ENCODE assay signal across 28 mouse cellular contexts in genomic region chr10:59410264-59410663, GRCm38 (mm10). TPM values are rescaled to one million over a fixed set of nuclear protein-coding genes. Genes with fewer than 3 reads are reported as not detected.
DNase-seq lines count a peak whose midpoint lies in the region; ATAC-seq lines count a peak whose summit lies in the region.
"Had no signal": no experiment of that assay in that cellular context is flagged by ENCODE, and none has a peak within 500 bp of the region (broad histone marks: within the 10 kb centered on the region; RNA-seq: fewer than 3 reads in every experiment).

No protein-coding gene starts in this region.

- H3K27me3 ChIP-seq in megakaryocyte, embryonic 14.5 days (replicated peaks): peaks cover 9% of the 10 kb centered on the region
- H3K27me3 ChIP-seq: embryonic facial prominence, embryonic 12.5 days; forebrain, embryonic 13.5 days; forebrain, embryonic 15.5 days had no signal

- no peak for ATAC-seq in megakaryocyte, adult 5-6 weeks (ENCODE audit: poor library complexity, severe bottlenecking)
- ATAC-seq: forebrain, embryonic 13.5 days; forebrain, embryonic 15.5 days; forebrain, postnatal 0 days had no signal

- peaks cover 2% of the 10 kb centered on the region for H3K36me3 ChIP-seq in megakaryocyte, embryonic 14.5 days (replicated peaks; ENCODE audit: low read length)
- H3K36me3 ChIP-seq: embryonic facial prominence, embryonic 12.5 days; forebrain, embryonic 15.5 days had no signal

- DNase-seq in ES-CJ7 (ENCODE audit: low read depth, low spot score): peak; percentile 33
- DNase-seq in ZHBTc4 (ENCODE audit: low read depth, low spot score): peak; percentile 44
- DNase-seq in right cerebral cortex, postnatal 25 days: no peak
- DNase-seq in kidney, postnatal 4 days: no peak
- no peak for DNase-seq in natural killer cell, adult 2 months (ENCODE audit: low spot score in 2 of 2)
- DNase-seq: adrenal gland, adult 2 months; adrenal gland, postnatal 10 days; adrenal gland, postnatal 25 days; cerebellum, adult 11 months; cerebellum, adult 18-20 months; cerebellum, adult 8-10 months; cerebellum, adult 9-11 months; cerebellum, postnatal 14 days; cerebellum, postnatal 36 days; embryo, embryonic 11 days; forebrain, postnatal 0 days had no signal

- peak overlapping the region; percentile 28 for H3K4me3 ChIP-seq in megakaryocyte, embryonic 14.5 days (replicated peaks)
- H3K4me3 ChIP-seq: embryonic facial prominence, embryonic 12.5 days; forebrain, embryonic 13.5 days; forebrain, embryonic 15.5 days had no signal

- 0 out of 2 replicates have a peak, but pooled peaks cover 4% of the 10 kb centered on the region for H3K9me3 ChIP-seq in megakaryocyte, embryonic 14.5 days
- H3K9me3 ChIP-seq: embryonic facial prominence, embryonic 12.5 days; forebrain, embryonic 13.5 days; forebrain, embryonic 15.5 days had no signal

- peaks cover 43% of the 10 kb centered on the region for H3K4me1 ChIP-seq in megakaryocyte, embryonic 14.5 days
- H3K4me1 ChIP-seq: forebrain, embryonic 13.5 days; forebrain, embryonic 15.5 days had no signal

RNA-seq across cellular contexts. Expression of gene Pla2g12b, which starts 6.8 kb away (rescaled TPM):
- polyA plus RNA-seq in megakaryocyte, embryonic 14.5 days (2012; ENCODE audit: insufficient read depth, low replicate concordance): not detected in 2 replicates
- not detected in 2 replicates for total RNA-seq in megakaryocyte, adult 5-6 weeks (2015)
- not detected in 2 replicates for total RNA-seq in megakaryocyte, adult 5-6 weeks (2017)
- total RNA-seq: adrenal gland, adult 2 months; adrenal gland, postnatal 25 days; common myeloid progenitor, adult 5-6 weeks; forebrain, postnatal 0 days; MEL had no signal
- polyA plus RNA-seq: adrenal gland, adult 2 months; brain, embryonic 14.5 days; C2C12; embryonic facial prominence, embryonic 12.5 days; embryonic facial prominence, embryonic 14.5 days; forebrain, embryonic 11.5 days; forebrain, embryonic 13.5 days; forebrain, embryonic 15.5 days; forebrain, postnatal 0 days had no signal

RNA-seq across cellular contexts. Expression of gene Gm10273, which starts 14.8 kb away (rescaled TPM):
- 0.54 TPM in 1 of 2 replicates, not detected in the other for polyA plus RNA-seq in megakaryocyte, embryonic 14.5 days (2012; ENCODE audit: insufficient read depth, low replicate concordance)
- 33.3 and 39.3 TPM in 2 replicates for total RNA-seq in megakaryocyte, adult 5-6 weeks (2015)
- 25.7 and 55.3 TPM in 2 replicates for total RNA-seq in megakaryocyte, adult 5-6 weeks (2017)
- polyA plus RNA-seq: embryonic facial prominence, embryonic 14.5 days; forebrain, embryonic 15.5 days had no signal

RNA-seq across cellular contexts. Expression of gene Oit3, which starts 31.3 kb away (rescaled TPM):
- 1.3 TPM in 1 of 2 replicates, not detected in the other for polyA plus RNA-seq in megakaryocyte, embryonic 14.5 days (2012; ENCODE audit: insufficient read depth, low replicate concordance)
- total RNA-seq in megakaryocyte, adult 5-6 weeks (2015): 0.50 and 1.2 TPM in 2 replicates
- 0.66 and 7.1 TPM in 2 replicates for total RNA-seq in megakaryocyte, adult 5-6 weeks (2017)
- total RNA-seq: ES-E14, MEL had no signal

Comparison
In these comparisons a context has a peak if more than half of its experiments do, and no peak if none do; other contexts are left out.
1. DNase-seq: peak in ES-CJ7 (single experiment) and ZHBTc4 (single experiment); none in right cerebral cortex, postnatal 25 days (single experiment), kidney, postnatal 4 days (0 of 2) and natural killer cell, adult 2 months (0 of 2).